Mouse (Mus musculus): ENCODE measurements around the gene Hif1an.

The Hif1an gene

DNA sequence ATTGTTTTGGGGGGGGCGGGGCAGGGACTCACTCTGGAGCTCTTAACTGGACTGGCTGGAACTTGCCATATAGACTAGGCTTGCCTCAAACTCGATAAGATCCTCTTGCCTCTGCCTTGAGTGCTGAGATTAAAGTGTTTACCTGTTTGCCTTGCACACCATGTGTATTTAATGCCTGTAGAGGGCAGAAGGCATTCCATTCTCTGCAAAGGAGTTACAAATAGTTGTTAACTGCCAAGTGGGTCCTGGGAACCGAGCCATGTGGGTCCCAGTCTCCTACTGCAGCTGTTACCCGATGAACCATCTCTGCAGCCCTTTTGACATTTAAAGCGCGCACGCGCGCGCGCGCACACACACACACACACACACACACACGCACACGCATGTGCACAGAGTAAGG, 1.4 kb downstream of the Hif1an start:
- no peak for DNase-seq (ENCODE audit: low spot score)

GRCm38 (mm10) chr19:44567763-44568162, 5.1 kb downstream of the Hif1an start:
- no peak for DNase-seq (ENCODE audit: low spot score)

DNA sequence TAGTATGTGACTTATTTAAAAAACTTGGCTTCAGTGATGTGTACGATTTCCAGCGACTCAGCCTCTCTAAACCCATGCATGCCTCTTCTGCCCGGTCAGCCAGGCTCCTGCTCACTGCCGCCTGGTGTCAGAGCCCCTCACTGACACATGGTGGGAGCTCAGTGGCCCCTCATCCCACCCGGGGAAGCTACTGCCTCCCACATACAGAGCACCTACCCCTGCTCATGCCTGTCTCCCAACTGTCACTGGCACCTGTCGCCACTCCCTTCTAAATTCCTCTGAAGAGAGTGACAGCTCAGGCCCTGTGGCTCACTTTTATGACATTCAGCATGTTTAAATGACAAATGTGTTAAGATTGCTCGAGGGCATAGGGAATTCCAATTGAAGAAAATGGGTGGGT, 13.6 kb downstream of the Hif1an start:
- no peak for DNase-seq (ENCODE audit: low spot score)

DNA sequence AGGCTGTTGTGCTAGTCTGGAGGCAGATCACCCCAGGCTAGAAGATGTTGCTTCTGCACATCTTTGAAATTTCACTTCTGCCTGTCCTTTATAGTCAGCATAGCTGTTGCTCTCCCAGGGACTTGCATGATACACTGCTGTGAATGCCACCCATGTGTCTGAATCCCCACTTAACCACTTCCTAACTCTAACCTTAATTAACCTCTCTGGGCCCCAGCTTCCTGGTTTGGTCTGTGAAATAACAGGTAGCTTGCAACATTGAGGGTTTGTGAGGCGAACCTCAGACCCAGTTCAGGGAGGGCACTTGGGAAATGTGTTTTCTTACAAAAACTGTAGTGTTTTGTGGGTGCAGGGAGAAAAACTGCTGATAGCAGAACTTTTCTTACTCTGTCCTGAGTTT, 15.4 kb downstream of the Hif1an start:
- DNase-seq (ENCODE audit: low spot score) = no peak

GRCm38 (mm10) chr19:44582103-44582502, 19.5 kb downstream of the Hif1an start:
- no peak for DNase-seq (ENCODE audit: low spot score)

DNA sequence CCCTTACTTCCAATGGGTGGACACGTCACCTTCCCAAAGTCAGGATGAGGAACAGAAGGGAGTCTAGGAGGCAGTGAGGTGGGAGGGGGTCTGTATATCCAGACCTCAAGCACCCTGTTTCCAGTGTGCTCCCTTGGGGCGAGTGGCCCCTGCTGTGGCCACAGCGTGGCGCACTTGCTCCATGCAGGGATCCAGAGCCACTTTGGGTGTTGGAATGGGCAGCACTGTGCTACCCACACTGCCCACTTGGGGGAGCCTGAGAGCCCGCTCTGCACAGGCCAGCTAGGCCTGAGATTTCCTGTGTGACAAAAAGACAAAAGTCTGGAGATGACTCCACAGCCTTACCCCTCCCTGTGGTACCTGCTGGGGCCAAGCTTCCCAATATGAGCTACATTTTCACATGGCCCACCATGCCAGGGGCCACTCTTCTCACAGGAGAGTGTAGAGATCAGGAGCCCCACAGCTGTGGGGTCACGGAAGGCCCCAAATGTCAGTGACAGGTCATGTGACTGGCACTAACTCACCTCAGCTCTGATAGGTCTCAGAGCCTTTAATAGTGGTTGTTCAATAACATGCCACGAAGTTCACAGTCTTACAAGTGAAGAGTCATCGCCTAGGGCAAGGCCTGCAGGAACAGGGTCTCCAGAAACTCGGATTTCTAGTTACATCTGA, 20.1 kb downstream of the Hif1an start:
- DNase-seq (ENCODE audit: low spot score) = peak; percentile 93

DNA sequence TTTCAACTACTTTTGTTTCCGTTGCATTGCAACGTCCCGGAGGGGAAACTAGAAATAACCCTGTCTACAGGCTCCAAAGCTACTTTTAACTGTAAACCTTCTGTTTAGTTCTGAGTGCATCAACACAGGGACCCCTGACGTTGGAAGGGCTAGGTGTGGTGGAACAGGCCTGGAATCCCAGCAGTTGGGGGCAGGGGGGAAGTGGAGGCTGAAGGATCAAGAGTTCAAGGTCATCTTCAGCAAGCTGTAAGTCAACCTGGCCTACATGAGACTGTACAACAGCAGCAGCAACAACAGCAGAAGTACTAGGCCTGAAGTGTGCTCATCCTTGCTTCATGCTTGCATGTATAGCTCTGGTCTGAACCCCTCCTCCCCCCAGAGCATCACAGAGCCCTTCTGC, 25.4 kb downstream of the Hif1an start:
- no peak for DNase-seq (ENCODE audit: low spot score)

DNA sequence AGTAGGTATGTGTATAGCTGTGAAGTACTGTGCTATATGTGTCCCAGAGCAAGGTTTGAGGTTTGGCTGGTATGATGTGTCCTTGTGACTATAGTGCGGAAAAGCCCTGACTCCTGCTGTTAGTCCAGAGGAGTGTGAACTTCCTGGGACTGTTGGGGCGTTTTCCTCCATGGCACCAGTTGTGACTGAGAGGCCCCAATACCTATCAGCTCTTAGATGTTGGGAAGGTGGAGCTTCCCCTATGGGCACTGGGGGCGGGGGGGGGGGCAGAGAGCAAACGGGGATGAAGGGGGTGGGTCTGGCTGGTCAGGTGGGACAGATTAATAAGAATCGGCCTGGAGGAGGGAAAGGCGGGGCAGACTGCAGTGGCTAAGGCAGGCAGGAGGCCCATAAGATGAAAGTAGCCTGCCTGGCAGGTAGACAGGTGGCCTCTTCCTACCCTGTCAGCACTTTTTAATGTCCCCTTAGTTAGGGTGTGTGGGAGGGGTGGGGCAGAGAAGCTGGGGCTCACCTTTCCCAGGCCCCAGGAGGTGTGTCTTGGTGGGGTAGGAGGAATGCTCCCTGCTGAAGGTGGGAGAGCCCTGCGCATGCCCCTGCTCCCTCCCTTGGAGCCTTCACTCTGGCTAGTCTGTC, 27.1 kb downstream of the Hif1an start:
- no peak for DNase-seq (ENCODE audit: low spot score)

DNA sequence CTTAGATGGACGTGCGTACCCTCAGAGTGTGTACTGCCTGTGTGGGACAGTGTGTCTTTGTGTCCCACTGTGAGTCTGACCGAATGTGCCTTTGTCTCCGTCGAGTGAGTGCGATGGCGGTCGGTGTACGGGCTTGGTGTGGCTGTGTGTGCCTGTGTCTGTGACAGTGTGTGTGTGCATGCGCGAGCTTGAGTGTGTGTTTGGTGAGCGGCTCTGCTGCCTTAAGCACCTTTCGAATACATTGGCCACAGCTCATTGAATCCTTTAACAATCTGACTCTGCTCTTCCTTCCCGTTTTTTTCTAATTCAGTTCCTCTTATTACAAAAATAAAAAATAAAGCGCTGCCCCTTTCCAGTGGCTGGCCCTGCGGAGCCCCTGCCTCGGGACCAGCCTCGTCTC, 28.3 kb downstream of the Hif1an start:
- no peak for DNase-seq (ENCODE audit: low spot score)

DNA sequence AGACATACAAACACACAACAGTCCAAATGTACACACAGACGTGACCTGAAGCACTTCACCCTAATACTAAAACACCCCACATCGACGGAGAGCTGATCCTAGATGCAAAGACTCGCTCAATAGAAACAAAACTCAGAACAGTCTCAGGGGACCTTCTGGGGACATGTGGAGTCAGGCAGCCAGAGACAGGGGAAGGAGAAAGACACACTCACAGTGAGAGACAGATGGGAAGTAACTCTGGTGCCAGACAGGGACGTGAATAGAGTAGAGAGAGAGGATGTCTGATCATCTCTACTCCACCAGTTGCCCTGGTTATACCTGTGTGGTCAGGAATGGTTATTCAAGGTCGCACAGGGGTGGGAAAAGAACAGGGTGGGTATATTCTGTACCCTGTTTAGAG, 29.0 kb downstream of the Hif1an start:
- DNase-seq (ENCODE audit: low spot score) = no peak

DNA sequence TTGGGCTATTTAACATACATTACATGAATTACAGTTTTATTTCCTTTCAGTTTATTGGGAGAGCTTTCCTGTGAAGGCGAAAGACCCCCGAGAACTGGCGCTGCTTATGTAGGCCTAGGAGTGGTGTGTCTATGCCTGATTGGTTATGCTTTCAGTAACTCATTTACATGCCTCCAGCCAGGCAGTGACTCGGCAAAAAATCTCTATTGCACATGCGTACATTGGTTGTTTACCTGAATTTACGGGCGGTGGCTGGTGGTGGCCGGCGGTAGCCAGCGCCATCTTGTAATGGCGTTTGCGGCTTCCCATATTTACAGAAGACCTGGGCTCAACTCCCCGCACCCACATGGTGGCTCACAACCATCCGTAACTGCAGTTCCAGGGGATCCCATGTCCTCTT, 31.5 kb downstream of the Hif1an start:
- no peak for DNase-seq (ENCODE audit: low spot score)

DNA sequence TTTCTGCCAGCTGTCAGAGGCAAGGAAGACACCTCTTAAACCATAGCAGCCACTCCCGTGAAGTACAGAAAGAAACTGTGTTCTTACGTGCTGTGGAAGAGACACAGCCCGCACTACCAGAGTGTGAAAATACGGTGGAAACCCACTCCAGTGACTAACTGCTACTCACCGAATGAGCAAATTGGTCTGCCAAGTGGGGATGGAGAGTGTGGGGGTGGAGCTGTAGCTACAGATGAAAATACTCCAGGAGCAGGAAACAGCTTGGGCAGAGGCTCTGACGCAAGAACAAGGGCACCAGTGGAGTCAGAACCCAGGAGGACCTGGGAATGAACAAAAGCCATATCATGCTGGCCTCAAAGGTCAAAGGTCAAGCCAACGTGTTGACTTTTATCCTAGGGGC, 55.5 kb downstream of the Hif1an start:
- DNase-seq (ENCODE audit: low spot score) = no peak

All from urinary bladder, postnatal 14 days (tissue).